Mouse (Mus musculus) neural tube, embryonic 11.5 days (tissue): ENCODE measurements around the gene Gm10591. TPM values are rescaled to one million over a fixed set of nuclear protein-coding genes. Genes with fewer than 3 reads are reported as not detected.
"Not testable (repeated sequence)": the region's sequence is repeated elsewhere in the genome, so short reads cannot be mapped to it uniquely, and the experiment has no call there.

ENCODE experiments used
- ATAC-seq: fragments of 200-750 bp; cut with Nextera tagmentation; 2 replicates; pipeline ENCODE4 v1.8.0; 2017; ENCODE audit warnings: moderate number of reproducible peaks, mild to moderate bottlenecking, moderate TSS enrichment, moderate library complexity; ENCODE audit not compliant: insufficient read depth, low FRiP score, low TSS enrichment
- DNase-seq: peaks from one replicate; pipeline ENCODE4 v3.0.0-alpha.2; 2015; ENCODE audit warnings: low spot score
- H3K27ac ChIP-seq: fragments of 300-500 bp; sonication (generic); 2 replicates; pipeline ENCODE4 v1.5.1; 2014; ENCODE audit warnings: low read depth, mild to moderate bottlenecking, low read length
- H3K27me3 ChIP-seq: fragments of 300-500 bp; sonication (generic); 2 replicates; pipeline ENCODE4 v1.6.1; 2014; ENCODE audit warnings: mild to moderate bottlenecking, low read length, mixed read lengths; ENCODE audit not compliant: control insufficient read depth, insufficient read depth
- H3K36me3 ChIP-seq: fragments of 300-500 bp; sonication (generic); 2 replicates; pipeline ENCODE4 v1.6.1; 2014; ENCODE audit warnings: mild to moderate bottlenecking, low read length, moderate library complexity, mixed read lengths; ENCODE audit not compliant: control insufficient read depth, insufficient read depth
- H3K4me1 ChIP-seq: fragments of 300-500 bp; sonication (generic); 2 replicates; pipeline ENCODE4 v1.6.1; 2014; ENCODE audit warnings: low read length, mixed read lengths; ENCODE audit not compliant: control insufficient read depth, insufficient read depth
- H3K4me2 ChIP-seq: fragments of 300-500 bp; sonication (generic); 2 replicates; pipeline ENCODE4 v1.6.1; 2014; ENCODE audit warnings: low read depth, mild to moderate bottlenecking, moderate library complexity
- H3K4me3 ChIP-seq: fragments of 300-500 bp; sonication (generic); 2 replicates; pipeline ENCODE4 v1.5.1; 2014; ENCODE audit warnings: low read depth, low read length
- H3K9ac ChIP-seq: fragments of 300-500 bp; sonication (generic); 2 replicates; pipeline ENCODE4 v1.6.1; 2014; ENCODE audit warnings: mild to moderate bottlenecking, low read length
- H3K9me3 ChIP-seq: fragments of 300-500 bp; sonication (generic); 2 replicates; pipeline ENCODE4 v1.6.1; 2016; ENCODE audit warnings: low read length; ENCODE audit not compliant: control insufficient read depth
- WGBS: fragments of 180-500 bp; shearing (Covaris S2); extraction: QIAGEN DNeasy Blood & Tissue Kit; methylation state at CpG from one replicate; pipeline ENCODE4 v1.1.7; 2014; 5-methylcytosine and 5-hydroxymethylcytosine counted together
- polyA plus RNA-seq: library from polyadenylated mRNA; unstranded; fragments of >200 nt; fragmentation: Nextera tagmentation; extraction: Ambion mirVana; gene quantifications from 2 replicates; pipeline ENCODE4 v1.2.1, GENCODE M21; 2014

Gene Gm10591
- not detected in 2 replicates for polyA plus RNA-seq

GRCm38 (mm10) chr4:42611895-42612294 lies at the start of gene Gm10591:
TSS of gene Gm10591 (plus strand) at chr4:42612195.
- H3K9ac ChIP-seq, DNase-seq, H3K36me3 ChIP-seq, ATAC-seq, H3K27me3 ChIP-seq, H3K27ac ChIP-seq, H3K9me3 ChIP-seq, H3K4me1 ChIP-seq, H3K4me2 ChIP-seq, H3K4me3 ChIP-seq: not testable (repeated sequence)
- WGBS, result no CpG with 5 or more reads among the region's 5 CpGs

DNA sequence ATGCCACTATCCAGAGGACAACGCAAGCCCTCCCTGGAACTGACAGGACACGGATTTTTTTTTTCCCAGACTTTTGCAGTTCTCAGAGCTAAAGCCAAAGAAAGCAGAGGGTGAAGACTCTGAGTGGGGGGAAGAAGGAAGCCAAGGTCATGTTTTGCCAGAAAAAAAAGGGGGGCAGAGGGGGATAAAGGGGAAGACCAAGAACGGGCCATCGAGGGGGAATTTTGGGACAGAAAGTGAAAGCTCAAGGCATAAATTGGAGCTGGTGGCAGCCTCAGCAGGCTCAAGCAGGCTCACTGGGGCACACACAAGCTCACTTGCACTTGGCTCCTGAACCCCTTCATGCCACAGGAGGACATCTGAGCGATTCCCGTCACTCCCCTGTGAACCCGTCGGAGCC lies 17.4 kb downstream of the Gm10591 start, which contains the start of gene Gm2564:
TSS of gene Gm2564 (plus strand) at position 301 of the 400 bp plus-strand sequence.
- H3K4me2 ChIP-seq, H3K27ac ChIP-seq, H3K9ac ChIP-seq, H3K9me3 ChIP-seq, H3K4me1 ChIP-seq, H3K36me3 ChIP-seq, H3K27me3 ChIP-seq, H3K4me3 ChIP-seq, DNase-seq, ATAC-seq: not testable (repeated sequence)
- WGBS, result no CpG with 5 or more reads among the region's 8 CpGs

DNA sequence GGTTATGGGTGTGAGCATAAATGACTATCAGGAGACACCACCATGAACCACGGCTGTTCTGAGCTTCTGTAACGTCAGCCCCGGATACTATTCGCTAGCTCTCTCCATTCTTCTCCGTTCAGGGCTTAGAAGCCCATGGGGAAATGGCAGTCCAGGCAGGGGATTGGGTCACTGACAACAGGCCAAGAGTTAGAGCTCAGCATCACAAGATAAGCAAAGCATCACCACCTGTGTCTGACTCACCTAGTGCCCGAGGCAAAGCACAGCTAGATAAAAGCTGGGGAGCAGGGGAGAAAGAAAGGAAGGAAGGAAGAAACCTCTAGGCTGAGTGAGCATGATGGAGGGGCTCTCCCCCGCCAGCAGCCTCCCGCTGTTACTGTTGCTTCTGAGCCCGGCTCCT lies 43.0 kb downstream of the Gm10591 start, which contains the start of gene Ccl27b:
TSS of gene Ccl27b (plus strand) at position 301 of the 400 bp plus-strand sequence.
- H3K4me1 ChIP-seq, DNase-seq, H3K27me3 ChIP-seq, H3K36me3 ChIP-seq, ATAC-seq, H3K27ac ChIP-seq, H3K4me2 ChIP-seq, H3K4me3 ChIP-seq, H3K9ac ChIP-seq, H3K9me3 ChIP-seq: not testable (repeated sequence)
- WGBS, result no CpG with 5 or more reads among the region's 9 CpGs

DNA sequence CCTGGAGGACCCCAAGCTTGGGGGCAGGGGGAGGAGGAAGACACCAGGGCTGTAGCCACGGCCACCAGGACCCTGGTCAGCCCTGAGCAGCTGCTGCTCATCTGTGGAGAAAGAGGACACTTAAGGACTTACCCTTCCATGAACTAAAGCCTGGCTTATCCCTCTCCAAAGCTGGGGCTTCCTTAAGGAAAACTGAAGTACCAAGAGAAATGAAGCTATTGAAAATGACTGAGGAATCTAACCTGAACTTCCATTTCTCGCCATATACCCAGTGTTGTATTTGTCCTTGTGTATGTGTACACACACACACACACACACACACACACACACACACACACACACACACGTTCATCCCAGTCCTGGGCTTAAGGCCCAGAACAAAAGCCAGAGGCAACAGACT lies 49.8 kb downstream of the Gm10591 start, which contains the start of gene Il11ra2:
TSS of gene Il11ra2 (minus strand) at position 101 of the 400 bp plus-strand sequence.
- H3K4me2 ChIP-seq, ATAC-seq, H3K36me3 ChIP-seq, H3K9me3 ChIP-seq, H3K9ac ChIP-seq, DNase-seq, H3K27ac ChIP-seq, H3K4me3 ChIP-seq, H3K27me3 ChIP-seq, H3K4me1 ChIP-seq: not testable (repeated sequence)
- WGBS, result no CpG with 5 or more reads among the region's 3 CpGs

Other genes starting within 250 kb of the Gm10591 start
- gene Gm21586, start 172.8 kb upstream of the Gm10591 start, polyA plus RNA-seq, result not detected in 2 replicates
- 0.13 TPM in 1 of 2 replicates, not detected in the other for gene Gm2163, start 145.4 kb upstream of the Gm10591 start, polyA plus RNA-seq
- 0.16 TPM in 1 of 2 replicates, not detected in the other for gene Fam205a2, start 84.0 kb upstream of the Gm10591 start, polyA plus RNA-seq
- not detected in 2 replicates for gene Gm2564, start 17.5 kb downstream of the Gm10591 start, polyA plus RNA-seq
- gene Ccl27b, start 43.1 kb downstream of the Gm10591 start, polyA plus RNA-seq, result not detected in 2 replicates
- gene Il11ra2, start 49.7 kb downstream of the Gm10591 start, polyA plus RNA-seq, result not detected in 2 replicates
- 1.2 TPM in 1 of 2 replicates, not detected in the other for gene 4930578G10Rik, start 123.3 kb downstream of the Gm10591 start, polyA plus RNA-seq
- not detected in 2 replicates for gene Ccl19, start 144.4 kb downstream of the Gm10591 start, polyA plus RNA-seq
- gene Ccl21a, start 161.8 kb downstream of the Gm10591 start, polyA plus RNA-seq, result 0.97 and 1.0 TPM in 2 replicates
- gene Fam205a1, start 241.7 kb downstream of the Gm10591 start, polyA plus RNA-seq, result 0.15 TPM in 1 of 2 replicates, not detected in the other
- gene Gm12394, start 244.6 kb downstream of the Gm10591 start, polyA plus RNA-seq, result 0.69 and 0.73 TPM in 2 replicates